Mouse (Mus musculus): ENCODE measurements around the gene Mettl13. TPM values are rescaled to one million over a fixed set of nuclear protein-coding genes. Genes with fewer than 3 reads are reported as not detected.

Gene Mettl13
- polyA plus RNA-seq, 1 experiment from 2014 or later, result 12.3 TPM

DNA sequence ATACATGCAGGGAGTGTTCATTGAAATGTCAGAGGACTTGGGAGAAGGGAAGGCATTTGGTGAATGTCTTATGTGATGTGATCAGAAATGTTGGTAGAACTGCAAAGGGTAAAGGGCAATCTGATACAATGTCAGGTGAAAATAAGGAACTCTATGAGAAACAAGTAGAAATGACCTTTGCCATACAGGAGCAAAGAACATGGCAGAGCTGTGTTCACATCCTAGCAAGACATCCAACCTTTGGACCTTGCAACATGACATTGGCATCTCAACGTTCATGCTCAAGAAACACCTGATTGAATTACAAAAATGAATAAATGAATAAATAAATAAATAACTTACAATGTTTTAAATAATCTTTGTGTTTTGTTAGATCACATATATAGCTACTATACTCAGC, 33.2 kb downstream of the Mettl13 start:
- H3K4me2 ChIP-seq (replicated peaks; ENCODE audit: low read depth, low read length), result no peak overlapping the region
- no peaks in the 10 kb centered on the region for H3K27me3 ChIP-seq (ENCODE audit: control insufficient read depth, insufficient read depth, low read length)
- no peak overlapping the region for H3K27ac ChIP-seq (ENCODE audit: low read depth, low read length)
- H3K9me3 ChIP-seq (ENCODE audit: control insufficient read depth, low read length), result no peaks in the 10 kb centered on the region
- no peak overlapping the region for H3K9ac ChIP-seq (ENCODE audit: low read depth, low read length)
- no peaks in the 10 kb centered on the region for H3K36me3 ChIP-seq (ENCODE audit: control insufficient read depth, insufficient read depth, low read length)
- 89% methylated on average over 1 of the region's 1 CpGs for WGBS
- no peak for DNase-seq (ENCODE audit: low spot score)
- ATAC-seq (ENCODE audit: low FRiP score), result no peak
- no peaks in the 10 kb centered on the region for H3K4me1 ChIP-seq (replicated peaks; ENCODE audit: control insufficient read depth, insufficient read depth, low read length)
- H3K4me3 ChIP-seq (ENCODE audit: low read depth, low read length), result no peak overlapping the region

DNA sequence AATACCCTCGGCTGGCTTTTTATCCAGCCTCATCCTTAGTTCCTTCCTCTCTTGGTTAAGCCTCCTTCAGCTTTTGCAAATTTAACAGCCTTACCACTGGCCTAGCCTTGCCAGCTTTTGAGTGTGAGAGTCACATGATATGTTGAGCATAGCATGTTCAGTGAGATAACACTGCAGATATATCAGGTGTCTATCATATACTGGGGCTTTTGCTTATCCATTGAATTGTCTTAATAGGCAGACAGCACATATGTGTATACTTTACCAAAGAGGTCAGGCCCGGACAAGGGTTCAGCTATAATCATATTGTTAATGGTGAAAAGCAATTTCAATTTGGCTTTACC, 38.4 kb downstream of the Mettl13 start:
- no peaks in the 10 kb centered on the region for H3K4me1 ChIP-seq (replicated peaks; ENCODE audit: control insufficient read depth, insufficient read depth, low read length)
- ATAC-seq (ENCODE audit: low FRiP score) (no peak), DNase-seq (ENCODE audit: low spot score) (no peak)
- no peak overlapping the region for H3K4me2 ChIP-seq (replicated peaks; ENCODE audit: low read depth, low read length)
- 76% methylated on average over 2 of the region's 2 CpGs for WGBS
- H3K4me3 ChIP-seq (ENCODE audit: low read depth, low read length), result no peak overlapping the region
- no peak overlapping the region for H3K9ac ChIP-seq (ENCODE audit: low read depth, low read length)
- H3K36me3 ChIP-seq (ENCODE audit: control insufficient read depth, insufficient read depth, low read length), result no peaks in the 10 kb centered on the region
- H3K9me3 ChIP-seq (ENCODE audit: control insufficient read depth, low read length), result no peaks in the 10 kb centered on the region
- no peaks in the 10 kb centered on the region for H3K27me3 ChIP-seq (ENCODE audit: control insufficient read depth, insufficient read depth, low read length)
- no peak overlapping the region for H3K27ac ChIP-seq (ENCODE audit: low read depth, low read length)

DNA sequence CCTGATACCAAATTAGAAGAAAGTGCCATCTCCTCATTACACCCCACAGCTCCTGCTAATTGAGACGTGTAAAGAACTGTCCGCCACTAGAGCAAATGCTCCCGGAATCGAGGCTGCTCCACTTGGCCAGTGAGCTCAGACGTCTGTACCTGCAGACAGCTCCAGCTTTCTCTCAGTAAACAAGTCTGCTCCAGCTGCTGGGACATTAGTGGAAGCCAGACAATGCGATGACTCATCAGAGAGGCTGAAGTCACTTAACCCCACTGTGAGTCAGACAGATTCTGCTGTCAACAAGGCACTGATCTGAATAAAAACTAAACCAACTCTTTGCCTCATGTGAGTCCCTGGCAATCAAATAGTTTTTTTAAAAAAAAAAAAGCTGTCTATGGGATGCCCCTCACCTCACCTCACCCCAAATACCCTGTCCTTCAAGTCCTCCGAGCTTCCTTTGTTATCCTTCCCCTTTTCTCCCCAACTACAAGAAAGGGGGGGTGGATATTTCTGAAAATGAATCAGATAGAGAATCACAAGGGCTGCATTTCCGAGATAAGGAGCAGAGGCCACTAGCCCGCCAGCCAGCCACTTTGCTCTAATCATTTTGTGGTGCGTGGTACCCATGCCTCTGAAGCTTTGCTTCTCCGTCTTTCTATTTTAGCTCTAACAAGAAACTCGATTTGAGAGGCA, 38.9 kb downstream of the Mettl13 start:
- H3K27me3 ChIP-seq (ENCODE audit: control insufficient read depth, insufficient read depth, low read length), result no peaks in the 10 kb centered on the region
- DNase-seq (ENCODE audit: low spot score), result no peak
- H3K4me1 ChIP-seq (replicated peaks; ENCODE audit: control insufficient read depth, insufficient read depth, low read length), result no peaks in the 10 kb centered on the region
- H3K9ac ChIP-seq (ENCODE audit: low read depth, low read length), result no peak overlapping the region
- H3K9me3 ChIP-seq (ENCODE audit: control insufficient read depth, low read length), result no peaks in the 10 kb centered on the region
- 63% methylated on average over 12 of the region's 12 CpGs for WGBS
- H3K4me2 ChIP-seq (replicated peaks; ENCODE audit: low read depth, low read length), result no peak overlapping the region
- H3K4me3 ChIP-seq (ENCODE audit: low read depth, low read length), result no peak overlapping the region
- no peak for ATAC-seq (ENCODE audit: low FRiP score)
- no peak overlapping the region for H3K27ac ChIP-seq (ENCODE audit: low read depth, low read length)
- H3K36me3 ChIP-seq (ENCODE audit: control insufficient read depth, insufficient read depth, low read length), result no peaks in the 10 kb centered on the region

DNA sequence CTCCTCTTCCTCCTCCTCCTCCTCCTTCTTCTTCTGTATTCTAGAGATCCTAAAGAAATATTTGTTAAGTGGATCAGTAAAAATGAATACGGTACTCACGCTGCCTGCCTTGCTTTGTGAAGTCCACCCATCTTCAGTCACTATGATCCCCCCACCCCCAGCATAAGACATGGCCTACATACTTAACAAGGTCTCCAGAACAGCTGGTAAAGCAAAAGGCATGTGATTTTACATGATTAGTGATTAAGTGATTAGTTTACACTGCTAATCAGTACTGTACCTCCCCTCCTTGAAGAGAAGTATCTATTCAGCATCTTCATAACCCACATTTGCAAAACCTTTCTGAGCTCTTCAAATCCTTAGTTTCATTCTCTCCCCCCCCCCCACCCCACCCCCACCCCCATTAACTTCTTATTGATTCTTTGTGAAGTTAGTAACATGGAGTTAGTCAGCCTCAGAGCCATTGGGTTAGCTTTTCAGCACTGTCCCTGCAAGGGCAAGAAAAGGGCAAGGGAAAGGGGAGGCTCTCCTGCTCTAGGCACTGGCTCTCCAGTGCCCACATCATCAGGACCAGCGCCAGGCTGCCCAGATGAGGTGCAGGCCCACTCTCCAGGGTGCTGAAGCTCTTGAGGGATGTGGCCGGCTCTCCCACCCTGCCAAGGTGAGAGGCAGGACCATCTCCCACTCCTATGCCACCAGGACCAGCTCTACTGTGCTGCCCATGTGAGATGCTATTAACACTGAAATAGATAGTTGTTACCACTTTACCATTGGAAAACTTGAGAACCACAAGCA, 39.9 kb downstream of the Mettl13 start:
- no peak overlapping the region for H3K4me3 ChIP-seq (ENCODE audit: low read depth, low read length)
- WGBS, result 75% methylated on average over 4 of the region's 4 CpGs
- DNase-seq (ENCODE audit: low spot score), result no peak
- no peak for ATAC-seq (ENCODE audit: low FRiP score)
- H3K27ac ChIP-seq (ENCODE audit: low read depth, low read length), result no peak overlapping the region
- H3K36me3 ChIP-seq (ENCODE audit: control insufficient read depth, insufficient read depth, low read length), result no peaks in the 10 kb centered on the region
- no peaks in the 10 kb centered on the region for H3K27me3 ChIP-seq (ENCODE audit: control insufficient read depth, insufficient read depth, low read length)
- no peak overlapping the region for H3K4me2 ChIP-seq (replicated peaks; ENCODE audit: low read depth, low read length)
- no peaks in the 10 kb centered on the region for H3K4me1 ChIP-seq (replicated peaks; ENCODE audit: control insufficient read depth, insufficient read depth, low read length)
- H3K9me3 ChIP-seq (ENCODE audit: control insufficient read depth, low read length), result no peaks in the 10 kb centered on the region
- no peak overlapping the region for H3K9ac ChIP-seq (ENCODE audit: low read depth, low read length)

DNA sequence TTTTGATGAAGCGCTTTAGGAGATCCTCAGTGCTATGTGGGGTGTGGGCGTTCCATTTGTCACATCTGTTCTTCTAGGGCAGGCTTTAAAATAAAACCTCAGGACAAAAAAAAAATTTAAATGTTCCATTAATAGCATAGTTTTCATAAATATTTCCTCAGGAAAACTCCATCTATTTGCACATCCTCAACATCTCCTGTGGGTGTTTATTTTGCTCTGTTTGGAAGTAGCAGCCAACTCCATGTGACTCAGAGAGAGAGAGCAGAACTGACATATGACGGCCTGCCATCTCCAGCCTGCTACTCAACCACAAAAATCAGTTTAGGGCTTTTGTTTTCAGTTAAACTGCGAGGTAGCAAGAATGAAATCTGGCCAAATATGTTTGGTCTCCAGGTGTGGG, 41.8 kb downstream of the Mettl13 start:
- no peaks in the 10 kb centered on the region for H3K27me3 ChIP-seq (ENCODE audit: control insufficient read depth, insufficient read depth, low read length)
- no peaks in the 10 kb centered on the region for H3K36me3 ChIP-seq (ENCODE audit: control insufficient read depth, insufficient read depth, low read length)
- H3K27ac ChIP-seq (ENCODE audit: low read depth, low read length), result no peak overlapping the region
- H3K9ac ChIP-seq (ENCODE audit: low read depth, low read length), result no peak overlapping the region
- DNase-seq (ENCODE audit: low spot score), result no peak
- H3K4me1 ChIP-seq (replicated peaks; ENCODE audit: control insufficient read depth, insufficient read depth, low read length), result no peaks in the 10 kb centered on the region
- ATAC-seq (ENCODE audit: low FRiP score), result no peak
- no peak overlapping the region for H3K4me2 ChIP-seq (replicated peaks; ENCODE audit: low read depth, low read length)
- 92% methylated on average over 4 of the region's 4 CpGs for WGBS
- H3K4me3 ChIP-seq (ENCODE audit: low read depth, low read length), result no peak overlapping the region
- H3K9me3 ChIP-seq (ENCODE audit: control insufficient read depth, low read length), result no peaks in the 10 kb centered on the region

DNA sequence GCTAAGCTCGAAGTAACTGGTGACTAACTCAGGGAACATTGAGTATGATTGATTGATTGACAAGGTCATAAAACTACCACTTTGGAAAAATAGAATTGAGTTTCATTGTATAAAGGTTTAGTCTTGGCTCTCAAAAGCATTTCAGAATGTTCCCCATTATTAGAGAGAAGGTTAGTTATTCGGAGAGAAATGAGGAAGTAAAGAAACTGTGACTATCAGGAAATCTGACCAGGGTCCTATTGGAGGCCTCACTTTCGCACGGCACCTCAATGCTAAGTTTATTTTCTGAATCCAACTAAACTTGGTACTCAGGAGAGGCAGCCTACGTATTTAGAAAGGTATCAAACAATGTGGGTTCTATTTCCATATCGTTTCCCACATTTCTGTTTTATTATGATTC, 42.7 kb downstream of the Mettl13 start:
- ATAC-seq (ENCODE audit: low FRiP score) (no peak), DNase-seq (ENCODE audit: low spot score) (no peak)
- H3K27me3 ChIP-seq (ENCODE audit: control insufficient read depth, insufficient read depth, low read length), result no peaks in the 10 kb centered on the region
- H3K36me3 ChIP-seq (ENCODE audit: control insufficient read depth, insufficient read depth, low read length), result no peaks in the 10 kb centered on the region
- no peaks in the 10 kb centered on the region for H3K4me1 ChIP-seq (replicated peaks; ENCODE audit: control insufficient read depth, insufficient read depth, low read length)
- H3K4me3 ChIP-seq (ENCODE audit: low read depth, low read length), result no peak overlapping the region
- no peak overlapping the region for H3K9ac ChIP-seq (ENCODE audit: low read depth, low read length)
- no peak overlapping the region for H3K27ac ChIP-seq (ENCODE audit: low read depth, low read length)
- H3K9me3 ChIP-seq (ENCODE audit: control insufficient read depth, low read length), result no peaks in the 10 kb centered on the region
- 84% methylated on average over 6 of the region's 6 CpGs for WGBS
- no peak overlapping the region for H3K4me2 ChIP-seq (replicated peaks; ENCODE audit: low read depth, low read length)

Other genes starting within 250 kb of the Mettl13 start
- 12.0 TPM in 2 replicates for gene Dnm3, start 70.5 kb downstream of the Mettl13 start, polyA plus RNA-seq (2014; fragmentation: Nextera tagmentation; extraction: Ambion mirVana)
- gene Vamp4, start 22.0 kb upstream of the Mettl13 start, polyA plus RNA-seq (2014; fragmentation: Nextera tagmentation; extraction: Ambion mirVana), result 69.4 and 71.8 TPM in 2 replicates
- gene Myoc, start 90.6 kb upstream of the Mettl13 start, polyA plus RNA-seq (2014; fragmentation: Nextera tagmentation; extraction: Ambion mirVana), result not detected in 2 replicates
- not detected in 2 replicates for gene Myocos, start 109.7 kb upstream of the Mettl13 start, polyA plus RNA-seq (2014; fragmentation: Nextera tagmentation; extraction: Ambion mirVana)
- gene Prrc2c, start 192.0 kb upstream of the Mettl13 start, polyA plus RNA-seq (2014; fragmentation: Nextera tagmentation; extraction: Ambion mirVana), result 155 and 213 TPM in 2 replicates